Mouse (Mus musculus) CH12.LX (cell line): ENCODE measurements around the gene Dynlt1f.
"Not testable (repeated sequence)": the region's sequence is repeated elsewhere in the genome, so short reads cannot be mapped to it uniquely, and the experiment has no call there.

Source experiments
- CTCF ChIP-seq, 2 experiments: IDR thresholded peaks in 1 of 2; conservative IDR thresholded peaks in 1 of 2; 2 replicates each; pipeline ENCODE4 v1.5.1; 2011 to 2012; ENCODE audit warnings: low read depth in 2 of 2, low read length in 2 of 2, improper control_type of control experiment in 1 of 2, inconsistent platforms in 1 of 2, mild to moderate bottlenecking in 1 of 2, moderate library complexity in 1 of 2
- ETS1 ChIP-seq: conservative IDR thresholded peaks from 2 replicates; pipeline ENCODE4 v1.6.1; 2012; ENCODE audit warnings: low read depth, mild to moderate bottlenecking, inconsistent platforms, low read length, improper control_type of control experiment, moderate library complexity
- MYC ChIP-seq: IDR thresholded peaks from 2 replicates; pipeline ENCODE4 v1.6.1; 2011; ENCODE audit warnings: low read depth, mild to moderate bottlenecking, improper control_type of control experiment, low read length
- POLR2A ChIP-seq: IDR thresholded peaks from 2 replicates; pipeline ENCODE4 v1.6.1; 2011; ENCODE audit warnings: low read depth, mild to moderate bottlenecking, improper control_type of control experiment, low read length
- POLR2AphosphoS2 ChIP-seq: IDR thresholded peaks from 2 replicates; pipeline ENCODE4 v1.6.1; 2011; ENCODE audit warnings: low read depth, low read length, improper control_type of control experiment
- RCOR1 ChIP-seq: conservative IDR thresholded peaks from 2 replicates; pipeline ENCODE4 v1.6.1; 2012; ENCODE audit warnings: low read depth, mild to moderate bottlenecking, inconsistent platforms, low read length, improper control_type of control experiment
- ZC3H11A ChIP-seq: IDR thresholded peaks from 2 replicates; pipeline ENCODE4 v1.6.1; 2012; ENCODE audit warnings: low read depth, mild to moderate bottlenecking, inconsistent platforms, low read length, improper control_type of control experiment
- ZNF384 ChIP-seq: IDR thresholded peaks from 2 replicates; pipeline ENCODE4 v1.6.1; 2012; ENCODE audit warnings: low read depth, low read length, improper control_type of control experiment, inconsistent platforms

- not testable (repeated sequence) for TF ChIP-seq ETS1; CTCF (conservative IDR thresholded peaks at IDR 0.05 in 1 of 2, IDR thresholded peaks at IDR 0.05 in 1 of 2; ENCODE audit: low read depth in 2 of 2, low read length in 2 of 2); POLR2AphosphoS2; POLR2A; ZC3H11A; ZNF384; RCOR1; MYC
Measured at GRCm38 (mm10) chr17:6613524-6613923, 42.2 kb downstream of the Dynlt1f start.
